Mouse (Mus musculus): ENCODE data around the gene Ank3. TPM values are rescaled to one million over a fixed set of nuclear protein-coding genes. Genes with fewer than 3 reads are reported as not detected.

Gene Ank3
- polyA plus RNA-seq, 1 experiment from 2014 or later: 70.0 TPM

DNA sequence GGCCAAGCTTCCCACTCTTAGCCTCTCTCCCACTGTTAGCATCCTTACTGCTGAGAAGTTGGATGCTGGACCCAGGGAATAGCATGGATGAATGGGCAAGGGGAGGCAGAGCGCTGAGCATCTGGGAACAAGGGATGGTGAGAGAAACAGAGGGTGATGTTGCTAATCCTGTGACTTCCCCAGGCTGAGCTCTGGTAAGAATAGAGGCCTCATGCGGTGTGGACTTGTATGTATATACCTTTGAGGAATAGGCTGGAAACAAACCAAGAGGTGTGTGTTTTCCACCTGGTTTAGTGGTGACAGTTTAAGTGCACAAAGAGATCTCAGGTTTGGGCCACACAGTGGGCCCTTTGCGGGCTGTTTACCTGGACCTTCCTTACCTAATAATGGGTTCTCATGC, 517.0 kb downstream of the Ank3 start:
- no peaks in the 10 kb centered on the region for H3K4me1 ChIP-seq (ENCODE audit: control insufficient read depth, insufficient read depth, low read length)
- no peak overlapping the region for H3K4me2 ChIP-seq (ENCODE audit: low read depth)
- no peak for ATAC-seq (ENCODE audit: insufficient read depth, low FRiP score, low TSS enrichment)
- WGBS: 82% methylated on average over 3 of the region's 3 CpGs
- no peaks in the 10 kb centered on the region for H3K27me3 ChIP-seq (ENCODE audit: control insufficient read depth, insufficient read depth, low read length)
- no peak overlapping the region for H3K4me3 ChIP-seq (ENCODE audit: low read depth, low read length)
- H3K9me3 ChIP-seq (ENCODE audit: control insufficient read depth, low read length): no peaks in the 10 kb centered on the region
- H3K27ac ChIP-seq (ENCODE audit: low read depth, low read length): no peak overlapping the region
- no peak for DNase-seq (ENCODE audit: low spot score)
- H3K9ac ChIP-seq (ENCODE audit: low read length): no peak overlapping the region
- no peaks in the 10 kb centered on the region for H3K36me3 ChIP-seq (ENCODE audit: control insufficient read depth, insufficient read depth, low read length)

DNA sequence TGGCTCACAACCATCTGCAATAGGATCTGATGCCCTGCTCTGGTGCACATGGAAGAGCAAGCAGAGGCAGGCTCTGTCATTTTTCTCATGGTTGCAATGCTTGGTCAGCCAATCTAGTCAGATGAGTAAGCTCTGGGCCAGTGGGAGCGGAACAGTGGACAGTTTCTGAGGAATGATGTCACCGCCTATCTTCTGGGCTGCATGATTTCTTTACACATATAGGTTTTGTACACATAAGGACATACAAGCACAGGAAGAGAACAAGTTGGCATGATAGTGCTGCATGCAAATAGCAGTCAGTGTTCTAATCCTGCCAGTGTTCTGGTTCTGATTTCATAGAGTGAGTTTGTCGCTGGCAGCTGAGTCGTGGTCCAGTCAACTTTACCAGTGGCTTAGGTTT, 517.6 kb downstream of the Ank3 start:
- no peak overlapping the region for H3K9ac ChIP-seq (ENCODE audit: low read length)
- DNase-seq (ENCODE audit: low spot score) (no peak), ATAC-seq (ENCODE audit: insufficient read depth, low FRiP score, low TSS enrichment) (no peak)
- H3K4me1 ChIP-seq (ENCODE audit: control insufficient read depth, insufficient read depth, low read length): no peaks in the 10 kb centered on the region
- H3K4me3 ChIP-seq (ENCODE audit: low read depth, low read length): no peak overlapping the region
- H3K27me3 ChIP-seq (ENCODE audit: control insufficient read depth, insufficient read depth, low read length): no peaks in the 10 kb centered on the region
- no peak overlapping the region for H3K27ac ChIP-seq (ENCODE audit: low read depth, low read length)
- no peaks in the 10 kb centered on the region for H3K36me3 ChIP-seq (ENCODE audit: control insufficient read depth, insufficient read depth, low read length)
- no peaks in the 10 kb centered on the region for H3K9me3 ChIP-seq (ENCODE audit: control insufficient read depth, low read length)
- no peak overlapping the region for H3K4me2 ChIP-seq (ENCODE audit: low read depth)
- WGBS: 90% methylated on average over 4 of the region's 4 CpGs

DNA sequence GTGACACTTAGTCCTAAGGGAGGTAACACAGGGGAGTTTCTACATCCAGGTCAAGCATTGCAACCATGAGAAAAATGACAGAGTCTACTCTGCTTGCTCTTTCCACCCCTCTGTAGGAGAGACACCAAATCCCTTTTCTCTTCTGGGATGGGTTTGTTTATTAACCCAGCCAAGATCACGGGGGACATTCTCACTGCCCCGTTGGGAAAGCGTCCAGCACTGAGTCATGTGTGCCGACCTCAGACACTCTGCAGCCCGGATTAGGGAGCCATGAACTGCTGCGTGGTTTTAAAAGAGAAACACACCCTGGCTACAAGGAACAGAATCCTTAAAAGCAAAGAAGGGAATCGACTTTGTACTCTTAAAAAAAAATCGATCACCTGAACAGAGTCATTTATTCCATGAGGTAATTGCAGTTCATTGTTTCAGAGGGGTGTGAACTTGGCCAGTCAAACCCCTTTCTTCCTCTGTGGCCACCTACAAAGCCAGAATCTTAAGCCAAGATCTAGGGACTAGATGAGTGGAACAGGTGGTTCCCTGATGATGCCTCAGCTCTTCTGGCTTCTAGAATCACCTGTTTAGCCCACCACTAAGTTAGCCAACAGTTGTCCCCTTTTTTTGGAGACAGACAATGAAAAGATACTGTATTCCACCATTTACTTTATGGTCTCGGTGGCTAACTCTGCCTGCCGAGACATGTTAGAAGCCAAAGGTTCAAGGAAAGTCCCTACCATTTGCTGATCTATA, 518.3 kb downstream of the Ank3 start:
- DNase-seq (ENCODE audit: low spot score) (no peak), ATAC-seq (ENCODE audit: insufficient read depth, low FRiP score, low TSS enrichment) (no peak)
- Histone ChIP-seq H3K4me1 (ENCODE audit: control insufficient read depth, insufficient read depth, low read length) (no peaks in the 10 kb centered on the region), H3K4me3 (ENCODE audit: low read depth, low read length) (no peak overlapping the region), H3K27me3 (ENCODE audit: control insufficient read depth, insufficient read depth, low read length) (no peaks in the 10 kb centered on the region), H3K36me3 (ENCODE audit: control insufficient read depth, insufficient read depth, low read length) (no peaks in the 10 kb centered on the region), H3K4me2 (ENCODE audit: low read depth) (no peak overlapping the region), H3K9me3 (ENCODE audit: control insufficient read depth, low read length) (no peaks in the 10 kb centered on the region), H3K9ac (ENCODE audit: low read length) (no peak overlapping the region), H3K27ac (ENCODE audit: low read depth, low read length) (no peak overlapping the region)
- WGBS: 83% methylated on average over 10 of the region's 10 CpGs

DNA sequence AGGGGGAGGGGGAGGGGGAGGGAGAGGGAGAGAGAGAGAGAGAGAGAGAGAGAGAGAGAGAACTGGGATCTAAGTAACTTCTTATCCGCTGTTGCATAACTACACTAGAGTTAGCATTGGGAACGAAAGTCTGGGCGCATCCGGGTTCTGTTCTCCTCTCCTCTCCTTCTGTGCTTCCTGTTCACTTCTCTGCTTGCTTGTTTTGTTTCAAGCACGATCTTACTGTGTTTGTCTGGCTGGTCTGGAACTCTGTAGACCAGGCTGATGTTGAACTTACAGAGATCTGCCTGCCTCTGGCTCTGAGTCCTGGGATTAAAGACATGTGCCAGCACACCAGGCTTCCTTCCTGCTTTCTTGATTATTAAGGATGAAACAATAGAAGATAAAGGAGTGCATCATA, 519.1 kb downstream of the Ank3 start:
- no peak overlapping the region for H3K4me2 ChIP-seq (ENCODE audit: low read depth)
- no peaks in the 10 kb centered on the region for H3K9me3 ChIP-seq (ENCODE audit: control insufficient read depth, low read length)
- H3K36me3 ChIP-seq (ENCODE audit: control insufficient read depth, insufficient read depth, low read length): no peaks in the 10 kb centered on the region
- H3K9ac ChIP-seq (ENCODE audit: low read length): no peak overlapping the region
- DNase-seq (ENCODE audit: low spot score): no peak
- H3K4me1 ChIP-seq (ENCODE audit: control insufficient read depth, insufficient read depth, low read length): no peaks in the 10 kb centered on the region
- no peak overlapping the region for H3K27ac ChIP-seq (ENCODE audit: low read depth, low read length)
- 95% methylated on average over 5 of the region's 5 CpGs for WGBS
- no peak for ATAC-seq (ENCODE audit: insufficient read depth, low FRiP score, low TSS enrichment)
- H3K27me3 ChIP-seq (ENCODE audit: control insufficient read depth, insufficient read depth, low read length): no peaks in the 10 kb centered on the region
- no peak overlapping the region for H3K4me3 ChIP-seq (ENCODE audit: low read depth, low read length)

DNA sequence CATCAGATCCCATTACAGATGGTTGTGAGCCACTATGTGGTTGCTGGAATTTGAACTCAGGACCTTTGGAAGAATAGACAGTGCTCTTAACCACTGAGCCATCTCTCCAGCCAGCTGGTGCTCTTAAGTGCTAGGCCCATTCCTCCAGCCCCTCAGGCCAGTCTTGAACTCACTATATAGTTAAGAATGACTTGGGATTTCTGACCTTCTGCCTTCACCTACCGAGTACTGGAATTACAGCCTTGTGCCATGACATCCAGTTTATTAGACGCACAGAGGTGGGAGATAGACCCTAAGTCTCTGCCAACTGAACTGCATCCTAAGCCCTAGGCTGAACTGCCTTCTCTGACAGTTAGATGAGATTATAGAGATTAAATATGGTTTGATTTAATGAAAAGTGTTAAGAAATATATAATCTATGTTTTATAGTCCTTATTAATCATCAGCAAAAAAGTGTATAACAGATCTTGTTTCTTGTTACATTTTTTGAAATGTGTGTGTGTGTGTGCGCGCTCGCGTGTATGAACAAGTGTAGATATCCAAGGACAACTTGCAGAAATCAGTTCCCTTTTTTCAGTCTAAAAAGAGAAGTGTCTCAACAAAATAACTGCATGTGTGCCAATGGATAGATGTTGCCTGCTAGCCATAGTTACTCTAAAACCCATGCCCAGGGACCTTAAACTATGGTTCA, 520.0 kb downstream of the Ank3 start:
- Histone ChIP-seq H3K4me3 (ENCODE audit: low read depth, low read length) (no peak overlapping the region), H3K9ac (ENCODE audit: low read length) (no peak overlapping the region), H3K36me3 (ENCODE audit: control insufficient read depth, insufficient read depth, low read length) (no peaks in the 10 kb centered on the region), H3K9me3 (ENCODE audit: control insufficient read depth, low read length) (no peaks in the 10 kb centered on the region), H3K27me3 (ENCODE audit: control insufficient read depth, insufficient read depth, low read length) (no peaks in the 10 kb centered on the region), H3K4me2 (ENCODE audit: low read depth) (no peak overlapping the region), H3K27ac (ENCODE audit: low read depth, low read length) (no peak overlapping the region), H3K4me1 (ENCODE audit: control insufficient read depth, insufficient read depth, low read length) (no peaks in the 10 kb centered on the region)
- DNase-seq (ENCODE audit: low spot score) (no peak), ATAC-seq (ENCODE audit: insufficient read depth, low FRiP score, low TSS enrichment) (no peak)
- WGBS: 95% methylated on average over 6 of the region's 6 CpGs

DNA sequence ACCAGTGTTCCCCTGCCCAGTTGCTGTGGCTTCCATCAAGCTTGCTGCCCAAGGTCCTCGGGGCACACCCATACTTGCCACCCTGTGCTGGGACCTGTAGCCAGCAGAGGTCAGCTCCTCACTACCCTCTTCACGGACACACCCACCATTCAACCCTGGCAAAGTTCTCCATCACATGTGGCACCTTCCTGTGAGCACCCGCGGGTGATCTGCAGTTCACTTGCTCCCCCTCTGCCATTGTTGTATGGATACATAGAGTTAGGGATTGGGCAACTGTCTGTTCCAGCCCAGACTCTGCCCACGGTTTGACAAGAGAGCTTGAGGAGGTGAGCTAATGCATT, 520.5 kb downstream of the Ank3 start:
- Histone ChIP-seq H3K4me2 (ENCODE audit: low read depth) (no peak overlapping the region), H3K36me3 (ENCODE audit: control insufficient read depth, insufficient read depth, low read length) (no peaks in the 10 kb centered on the region), H3K4me3 (ENCODE audit: low read depth, low read length) (no peak overlapping the region), H3K27ac (ENCODE audit: low read depth, low read length) (no peak overlapping the region), H3K9me3 (ENCODE audit: control insufficient read depth, low read length) (no peaks in the 10 kb centered on the region), H3K9ac (ENCODE audit: low read length) (no peak overlapping the region), H3K4me1 (ENCODE audit: control insufficient read depth, insufficient read depth, low read length) (no peaks in the 10 kb centered on the region), H3K27me3 (ENCODE audit: control insufficient read depth, insufficient read depth, low read length) (no peaks in the 10 kb centered on the region)
- 84% methylated on average over 5 of the region's 5 CpGs for WGBS
- DNase-seq (ENCODE audit: low spot score) (no peak), ATAC-seq (ENCODE audit: insufficient read depth, low FRiP score, low TSS enrichment) (no peak)

DNA sequence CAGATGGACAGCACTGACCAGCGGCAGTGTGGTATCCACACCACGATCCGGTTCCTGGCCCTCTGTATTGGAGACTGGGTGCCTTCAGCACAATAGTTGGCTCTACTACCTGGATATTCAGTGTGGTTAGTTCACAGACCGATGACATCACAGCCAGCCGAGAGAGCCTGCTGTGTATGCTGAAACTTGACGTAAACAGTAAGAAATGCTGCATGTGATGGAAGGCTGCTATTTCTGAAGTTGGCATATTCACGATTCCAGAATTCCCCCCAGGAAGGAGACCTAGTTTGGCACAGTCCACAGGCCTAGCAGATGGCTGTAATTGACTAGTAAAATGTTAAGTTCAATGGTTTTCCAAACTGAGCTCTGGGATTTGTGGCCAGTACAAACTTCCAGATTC, 521.2 kb downstream of the Ank3 start:
- Histone ChIP-seq H3K9me3 (ENCODE audit: control insufficient read depth, low read length) (no peaks in the 10 kb centered on the region), H3K4me1 (ENCODE audit: control insufficient read depth, insufficient read depth, low read length) (peaks cover 3% of the 10 kb centered on the region; the same call in 1 of the 2 replicates), H3K27me3 (ENCODE audit: control insufficient read depth, insufficient read depth, low read length) (no peaks in the 10 kb centered on the region), H3K9ac (ENCODE audit: low read length) (no peak overlapping the region), H3K4me2 (ENCODE audit: low read depth) (no peak overlapping the region), H3K4me3 (ENCODE audit: low read depth, low read length) (no peak overlapping the region), H3K27ac (ENCODE audit: low read depth, low read length) (no peak overlapping the region), H3K36me3 (ENCODE audit: control insufficient read depth, insufficient read depth, low read length) (no peaks in the 10 kb centered on the region)
- 84% methylated on average over 7 of the region's 7 CpGs for WGBS
- no peak for DNase-seq (ENCODE audit: low spot score)
- no peak for ATAC-seq (ENCODE audit: insufficient read depth, low FRiP score, low TSS enrichment)

DNA sequence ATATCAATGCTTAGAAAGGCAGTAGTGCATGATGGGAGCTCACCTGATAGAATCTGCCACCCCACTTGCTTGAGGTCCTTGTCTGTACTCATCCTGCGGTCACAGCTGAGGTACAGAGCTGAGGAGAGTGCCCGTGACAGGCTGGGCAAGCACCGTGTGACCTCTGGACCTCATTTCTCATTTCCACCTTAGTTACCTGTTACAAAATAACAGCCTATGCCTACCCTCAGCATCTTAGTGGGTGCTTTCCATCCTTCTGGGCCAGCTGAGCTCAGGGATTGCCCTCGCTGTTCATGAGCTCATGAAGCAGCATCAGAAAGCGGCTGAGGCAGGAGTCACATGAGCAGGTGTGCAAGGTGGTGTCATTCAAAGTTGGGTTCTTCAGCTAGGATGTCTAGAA, 523.5 kb downstream of the Ank3 start:
- WGBS: 92% methylated on average over 5 of the region's 5 CpGs
- Histone ChIP-seq H3K27ac (ENCODE audit: low read depth, low read length) (no peak overlapping the region), H3K27me3 (ENCODE audit: control insufficient read depth, insufficient read depth, low read length) (no peaks in the 10 kb centered on the region), H3K4me3 (ENCODE audit: low read depth, low read length) (no peak overlapping the region), H3K4me1 (ENCODE audit: control insufficient read depth, insufficient read depth, low read length) (peaks cover 11% of the 10 kb centered on the region; the same call in 1 of the 2 replicates), H3K9me3 (ENCODE audit: control insufficient read depth, low read length) (no peaks in the 10 kb centered on the region), H3K4me2 (ENCODE audit: low read depth) (no peak overlapping the region), H3K36me3 (ENCODE audit: control insufficient read depth, insufficient read depth, low read length) (no peaks in the 10 kb centered on the region), H3K9ac (ENCODE audit: low read length) (no peak overlapping the region)
- DNase-seq (ENCODE audit: low spot score) (no peak), ATAC-seq (ENCODE audit: insufficient read depth, low FRiP score, low TSS enrichment) (no peak)

DNA sequence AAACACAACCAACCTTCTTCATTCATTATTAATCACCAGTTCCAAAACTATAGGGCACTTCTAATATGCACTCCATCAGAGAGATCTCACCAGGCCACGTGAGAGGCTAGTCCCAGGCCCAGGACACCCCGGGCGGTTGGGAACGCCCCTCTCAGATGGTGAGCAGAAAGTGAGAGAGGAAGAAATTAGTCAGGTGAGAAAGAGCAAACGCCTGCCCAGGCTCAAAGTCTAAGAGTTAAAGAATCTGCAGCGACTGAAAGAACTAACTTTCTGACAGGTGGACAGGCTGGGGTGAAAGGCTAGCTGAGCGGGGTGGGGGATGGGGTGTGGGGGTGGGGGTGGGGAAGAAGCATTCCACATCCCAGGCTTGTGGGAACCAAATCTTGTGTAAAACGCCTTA, 525.2 kb downstream of the Ank3 start:
- DNase-seq (ENCODE audit: low spot score) (no peak), ATAC-seq (ENCODE audit: insufficient read depth, low FRiP score, low TSS enrichment) (no peak)
- Histone ChIP-seq H3K27me3 (ENCODE audit: control insufficient read depth, insufficient read depth, low read length) (no peaks in the 10 kb centered on the region), H3K4me2 (ENCODE audit: low read depth) (no peak overlapping the region), H3K9me3 (ENCODE audit: control insufficient read depth, low read length) (no peaks in the 10 kb centered on the region), H3K9ac (ENCODE audit: low read length) (no peak overlapping the region), H3K4me3 (ENCODE audit: low read depth, low read length) (no peak overlapping the region), H3K27ac (ENCODE audit: low read depth, low read length) (no peak overlapping the region), H3K4me1 (ENCODE audit: control insufficient read depth, insufficient read depth, low read length) (peaks cover 17% of the 10 kb centered on the region; the same call in 1 of the 2 replicates), H3K36me3 (ENCODE audit: control insufficient read depth, insufficient read depth, low read length) (no peaks in the 10 kb centered on the region)
- 5% methylated on average over 8 of the region's 8 CpGs for WGBS

Measured in neural tube, embryonic 11.5 days (tissue).